Mouse (Mus musculus): ENCODE measurements around the gene E130114P18Rik. TPM values are rescaled to one million over a fixed set of nuclear protein-coding genes. Genes with fewer than 3 reads are reported as not detected.

E130114P18Rik gene
- polyA plus RNA-seq, 1 experiment from 2014 or later: 0.54 TPM

DNA sequence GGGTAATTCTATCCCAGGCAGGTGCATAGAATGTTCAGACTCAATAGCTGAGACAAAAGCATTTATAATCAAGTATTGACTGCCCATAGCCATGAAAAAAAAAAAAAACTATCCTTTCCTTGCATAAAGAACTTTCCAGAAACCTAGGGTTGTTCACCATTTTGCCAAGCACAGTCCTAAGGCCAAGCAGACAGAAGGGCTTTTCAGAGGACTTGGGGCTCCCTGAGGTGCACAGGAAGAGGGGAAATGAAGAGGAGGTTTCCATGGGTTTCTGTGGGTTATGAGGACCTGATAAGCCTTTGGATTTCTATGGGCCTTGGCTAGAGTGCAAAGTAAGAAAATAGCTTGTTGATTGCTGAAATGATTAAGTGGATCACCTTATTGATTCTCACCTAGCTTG is 107.5 kb downstream of the E130114P18Rik start:
- Histone ChIP-seq H3K4me2 (replicated peaks; ENCODE audit: low read depth, low read length) (no peak overlapping the region), H3K4me3 (ENCODE audit: low read length) (no peak overlapping the region), H3K9me3 (ENCODE audit: low read length) (no peaks in the 10 kb centered on the region), H3K9ac (replicated peaks; ENCODE audit: low read length) (no peak overlapping the region), H3K36me3 (ENCODE audit: insufficient read depth, low read length) (no peaks in the 10 kb centered on the region), H3K27me3 (ENCODE audit: insufficient read depth, low read length) (no peaks in the 10 kb centered on the region), H3K27ac (ENCODE audit: low read length) (no peak overlapping the region), H3K4me1 (ENCODE audit: insufficient read depth, low read length) (0 out of 2 replicates have a peak, but pooled peaks cover 2% of the 10 kb centered on the region)
- ATAC-seq (ENCODE audit: low FRiP score, low TSS enrichment): no peak

DNA sequence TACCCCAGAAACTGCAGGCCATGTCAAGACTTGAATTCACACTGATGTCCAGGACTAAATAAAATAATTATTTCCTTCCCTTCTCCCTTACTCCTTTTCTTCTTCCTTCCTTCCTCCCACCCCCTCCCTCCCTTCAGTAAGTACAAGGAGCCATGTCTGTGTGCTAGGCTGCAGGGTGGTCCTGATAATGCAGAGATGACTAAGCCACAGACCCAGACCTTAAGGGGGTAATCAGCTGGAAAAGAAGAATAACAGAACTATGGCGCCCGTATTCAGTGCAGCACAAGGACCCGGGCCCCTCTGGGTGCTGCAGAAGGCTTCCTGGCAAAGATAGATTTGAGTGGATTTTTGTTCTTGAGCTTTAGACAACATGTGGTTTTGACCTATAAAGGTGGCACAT is 108.1 kb downstream of the E130114P18Rik start:
- Histone ChIP-seq H3K9ac (replicated peaks; ENCODE audit: low read length) (no peak overlapping the region), H3K9me3 (ENCODE audit: low read length) (no peaks in the 10 kb centered on the region), H3K27me3 (ENCODE audit: insufficient read depth, low read length) (no peaks in the 10 kb centered on the region), H3K36me3 (ENCODE audit: insufficient read depth, low read length) (no peaks in the 10 kb centered on the region), H3K4me3 (ENCODE audit: low read length) (no peak overlapping the region), H3K4me1 (ENCODE audit: insufficient read depth, low read length) (0 out of 2 replicates have a peak, but pooled peaks cover 2% of the 10 kb centered on the region), H3K27ac (ENCODE audit: low read length) (no peak overlapping the region), H3K4me2 (replicated peaks; ENCODE audit: low read depth, low read length) (no peak overlapping the region)
- ATAC-seq (ENCODE audit: low FRiP score, low TSS enrichment): no peak
- 89% methylated on average over 3 of the region's 3 CpGs for WGBS

GRCm38 (mm10) chr4:97665428-97665755 is 112.5 kb downstream of the E130114P18Rik start:
- Histone ChIP-seq H3K27me3 (ENCODE audit: insufficient read depth, low read length) (no peaks in the 10 kb centered on the region), H3K27ac (ENCODE audit: low read length) (no peak overlapping the region), H3K4me3 (ENCODE audit: low read length) (no peak overlapping the region), H3K36me3 (ENCODE audit: insufficient read depth, low read length) (no peaks in the 10 kb centered on the region), H3K9me3 (ENCODE audit: low read length) (no peaks in the 10 kb centered on the region), H3K9ac (replicated peaks; ENCODE audit: low read length) (no peak overlapping the region), H3K4me2 (replicated peaks; ENCODE audit: low read depth, low read length) (no peak overlapping the region), H3K4me1 (ENCODE audit: insufficient read depth, low read length) (no peaks in the 10 kb centered on the region)
- ATAC-seq (ENCODE audit: low FRiP score, low TSS enrichment): no peak
- WGBS: 56% methylated on average over 7 of the region's 7 CpGs

GRCm38 (mm10) chr4:97664738-97665427 is 113.0 kb downstream of the E130114P18Rik start:
- H3K27ac ChIP-seq (ENCODE audit: low read length): no peak overlapping the region
- H3K4me1 ChIP-seq (ENCODE audit: insufficient read depth, low read length): no peaks in the 10 kb centered on the region
- no peak overlapping the region for H3K4me3 ChIP-seq (ENCODE audit: low read length)
- no peak overlapping the region for H3K9ac ChIP-seq (replicated peaks; ENCODE audit: low read length)
- no peaks in the 10 kb centered on the region for H3K36me3 ChIP-seq (ENCODE audit: insufficient read depth, low read length)
- WGBS: 55% methylated on average over 7 of the region's 7 CpGs
- H3K27me3 ChIP-seq (ENCODE audit: insufficient read depth, low read length): no peaks in the 10 kb centered on the region
- ATAC-seq (ENCODE audit: low FRiP score, low TSS enrichment): no peak
- no peak overlapping the region for H3K4me2 ChIP-seq (replicated peaks; ENCODE audit: low read depth, low read length)
- H3K9me3 ChIP-seq (ENCODE audit: low read length): no peaks in the 10 kb centered on the region

DNA sequence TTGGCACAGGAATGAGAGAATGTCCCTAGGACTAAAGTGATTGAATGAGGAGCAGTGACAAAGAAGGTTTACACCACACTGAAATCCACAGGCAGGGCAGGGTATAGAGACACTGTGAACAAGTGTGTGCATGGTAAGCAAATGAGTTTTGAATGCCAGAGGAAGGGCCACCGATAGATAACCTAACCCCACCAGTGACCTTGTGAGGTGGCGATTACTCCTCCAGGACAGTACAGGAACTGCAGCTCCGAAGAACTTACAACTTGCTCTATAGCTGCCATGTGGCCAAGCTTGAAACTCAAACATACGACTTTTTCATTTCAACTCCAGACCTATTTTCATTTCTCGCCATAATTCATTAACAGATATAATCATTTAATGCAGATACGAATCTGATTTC is 114.0 kb downstream of the E130114P18Rik start:
- Histone ChIP-seq H3K9me3 (ENCODE audit: low read length) (no peaks in the 10 kb centered on the region), H3K27me3 (ENCODE audit: insufficient read depth, low read length) (no peaks in the 10 kb centered on the region), H3K27ac (ENCODE audit: low read length) (no peak overlapping the region), H3K9ac (replicated peaks; ENCODE audit: low read length) (no peak overlapping the region), H3K36me3 (ENCODE audit: insufficient read depth, low read length) (no peaks in the 10 kb centered on the region), H3K4me3 (ENCODE audit: low read length) (no peak overlapping the region), H3K4me1 (ENCODE audit: insufficient read depth, low read length) (no peaks in the 10 kb centered on the region), H3K4me2 (replicated peaks; ENCODE audit: low read depth, low read length) (no peak overlapping the region)
- WGBS: 87% methylated on average over 6 of the region's 6 CpGs
- ATAC-seq (ENCODE audit: low FRiP score, low TSS enrichment): no peak

DNA sequence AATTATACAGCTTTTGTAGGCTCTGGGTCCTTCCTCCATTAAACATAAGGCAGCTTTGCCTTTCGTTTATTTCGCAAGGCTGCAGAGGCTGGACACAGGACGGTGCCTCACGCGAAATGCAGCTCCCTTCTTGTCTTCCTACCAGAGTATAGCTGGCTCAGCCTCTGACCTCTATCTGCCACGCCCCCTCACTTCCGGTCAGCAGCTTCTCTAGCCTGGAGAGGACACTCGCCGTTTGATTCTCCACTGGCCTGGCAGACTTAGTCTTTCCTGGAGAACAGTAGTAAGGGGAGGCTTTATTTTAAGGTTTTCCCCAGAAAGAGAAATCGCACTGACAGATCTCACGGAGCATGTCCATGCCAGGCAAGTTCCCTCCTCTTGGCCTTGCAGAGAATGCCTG is 115.0 kb downstream of the E130114P18Rik start:
- Histone ChIP-seq H3K27me3 (ENCODE audit: insufficient read depth, low read length) (no peaks in the 10 kb centered on the region), H3K4me1 (ENCODE audit: insufficient read depth, low read length) (no peaks in the 10 kb centered on the region), H3K9ac (replicated peaks; ENCODE audit: low read length) (no peak overlapping the region), H3K4me2 (replicated peaks; ENCODE audit: low read depth, low read length) (no peak overlapping the region), H3K36me3 (ENCODE audit: insufficient read depth, low read length) (no peaks in the 10 kb centered on the region), H3K27ac (ENCODE audit: low read length) (no peak overlapping the region), H3K9me3 (ENCODE audit: low read length) (no peaks in the 10 kb centered on the region), H3K4me3 (ENCODE audit: low read length) (no peak overlapping the region)
- ATAC-seq (ENCODE audit: low FRiP score, low TSS enrichment): no peak
- WGBS: 48% methylated on average over 11 of the region's 11 CpGs

DNA sequence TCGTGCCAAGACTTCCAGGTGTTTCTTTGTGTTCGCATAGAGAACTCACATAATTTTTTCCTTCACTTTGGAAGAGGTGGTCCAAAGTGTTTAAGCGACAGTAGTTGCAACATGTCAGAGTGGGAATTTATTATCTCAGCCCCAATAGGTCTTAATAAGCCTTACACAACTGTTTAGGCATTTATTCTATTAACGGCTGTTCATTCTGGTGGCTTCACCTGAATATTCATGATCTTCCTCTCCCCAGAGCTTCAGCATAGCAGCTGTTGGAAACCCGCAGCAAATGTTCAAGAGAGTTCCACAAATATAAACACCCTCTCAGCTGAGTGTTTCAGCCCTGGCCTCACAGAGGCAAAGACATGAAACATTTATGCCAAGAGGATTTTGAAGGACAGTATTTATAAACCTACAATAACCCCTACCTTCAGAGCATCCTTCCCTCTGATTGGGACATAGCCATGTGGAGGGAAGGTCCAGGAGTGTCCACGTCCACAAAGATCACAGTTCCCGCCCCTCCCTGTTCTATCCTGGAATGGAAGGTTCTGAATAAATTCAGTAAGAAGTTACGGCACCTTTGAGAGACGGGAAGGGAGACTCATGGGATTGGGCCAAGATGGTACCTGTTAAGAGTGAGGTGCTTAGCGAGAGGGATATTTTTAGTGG is 116.1 kb downstream of the E130114P18Rik start:
- Histone ChIP-seq H3K27ac (ENCODE audit: low read length) (no peak overlapping the region), H3K4me3 (ENCODE audit: low read length) (no peak overlapping the region), H3K4me1 (ENCODE audit: insufficient read depth, low read length) (no peaks in the 10 kb centered on the region), H3K36me3 (ENCODE audit: insufficient read depth, low read length) (no peaks in the 10 kb centered on the region), H3K27me3 (ENCODE audit: insufficient read depth, low read length) (no peaks in the 10 kb centered on the region), H3K9ac (replicated peaks; ENCODE audit: low read length) (no peak overlapping the region), H3K4me2 (replicated peaks; ENCODE audit: low read depth, low read length) (no peak overlapping the region), H3K9me3 (ENCODE audit: low read length) (no peaks in the 10 kb centered on the region)
- 82% methylated on average over 10 of the region's 10 CpGs for WGBS
- ATAC-seq (ENCODE audit: low FRiP score, low TSS enrichment): no peak

DNA sequence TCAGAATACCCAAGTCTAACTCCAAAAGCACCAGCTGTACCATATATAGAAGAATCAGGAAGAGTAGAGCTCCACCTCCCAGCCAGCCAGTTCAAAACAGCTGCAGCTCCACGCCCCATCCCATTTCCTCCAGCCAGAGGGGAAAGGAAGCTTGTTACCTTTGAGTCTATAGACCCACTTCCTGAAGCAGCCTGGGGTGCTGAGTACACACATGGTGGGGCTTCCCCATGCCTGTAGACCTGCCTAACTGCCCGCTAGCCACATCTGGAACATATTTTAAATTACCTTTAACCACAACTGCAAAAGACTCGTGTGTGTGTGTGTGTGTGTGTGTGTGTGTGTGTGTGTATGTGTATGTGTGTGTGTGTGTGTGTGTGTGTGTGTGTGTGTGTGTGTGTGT is 120.3 kb downstream of the E130114P18Rik start:
- H3K4me1 ChIP-seq (ENCODE audit: insufficient read depth, low read length): no peaks in the 10 kb centered on the region
- peak; percentile 73; the same call in 1 of the 2 replicates for ATAC-seq (ENCODE audit: low FRiP score, low TSS enrichment)
- H3K36me3 ChIP-seq (ENCODE audit: insufficient read depth, low read length): no peaks in the 10 kb centered on the region
- no peak overlapping the region for H3K4me2 ChIP-seq (replicated peaks; ENCODE audit: low read depth, low read length)
- no peak overlapping the region for H3K27ac ChIP-seq (ENCODE audit: low read length)
- H3K4me3 ChIP-seq (ENCODE audit: low read length): no peak overlapping the region
- H3K9ac ChIP-seq (replicated peaks; ENCODE audit: low read length): no peak overlapping the region
- H3K9me3 ChIP-seq (ENCODE audit: low read length): no peaks in the 10 kb centered on the region
- no peaks in the 10 kb centered on the region for H3K27me3 ChIP-seq (ENCODE audit: insufficient read depth, low read length)
- WGBS: 67% methylated on average over 3 of the region's 3 CpGs

DNA sequence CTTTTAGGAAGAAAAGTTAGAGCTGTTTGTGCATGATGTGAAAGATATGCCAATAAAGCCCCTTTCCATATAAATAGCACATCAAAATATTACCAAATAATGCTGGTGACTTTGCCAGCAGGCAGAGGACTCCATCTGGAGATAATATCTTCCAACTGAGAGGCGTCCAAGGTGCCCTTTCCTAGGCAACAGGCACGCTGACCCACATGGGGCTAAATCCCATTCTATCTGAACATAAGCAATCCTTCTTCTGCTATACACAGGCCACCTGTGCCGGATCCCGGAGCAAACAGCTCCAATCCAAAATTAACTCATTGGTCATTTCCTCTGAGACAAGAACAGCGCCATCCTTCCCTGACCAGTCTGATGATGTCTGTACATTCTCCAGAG is 128.3 kb downstream of the E130114P18Rik start:
- no peak for ATAC-seq (ENCODE audit: low FRiP score, low TSS enrichment)

DNA sequence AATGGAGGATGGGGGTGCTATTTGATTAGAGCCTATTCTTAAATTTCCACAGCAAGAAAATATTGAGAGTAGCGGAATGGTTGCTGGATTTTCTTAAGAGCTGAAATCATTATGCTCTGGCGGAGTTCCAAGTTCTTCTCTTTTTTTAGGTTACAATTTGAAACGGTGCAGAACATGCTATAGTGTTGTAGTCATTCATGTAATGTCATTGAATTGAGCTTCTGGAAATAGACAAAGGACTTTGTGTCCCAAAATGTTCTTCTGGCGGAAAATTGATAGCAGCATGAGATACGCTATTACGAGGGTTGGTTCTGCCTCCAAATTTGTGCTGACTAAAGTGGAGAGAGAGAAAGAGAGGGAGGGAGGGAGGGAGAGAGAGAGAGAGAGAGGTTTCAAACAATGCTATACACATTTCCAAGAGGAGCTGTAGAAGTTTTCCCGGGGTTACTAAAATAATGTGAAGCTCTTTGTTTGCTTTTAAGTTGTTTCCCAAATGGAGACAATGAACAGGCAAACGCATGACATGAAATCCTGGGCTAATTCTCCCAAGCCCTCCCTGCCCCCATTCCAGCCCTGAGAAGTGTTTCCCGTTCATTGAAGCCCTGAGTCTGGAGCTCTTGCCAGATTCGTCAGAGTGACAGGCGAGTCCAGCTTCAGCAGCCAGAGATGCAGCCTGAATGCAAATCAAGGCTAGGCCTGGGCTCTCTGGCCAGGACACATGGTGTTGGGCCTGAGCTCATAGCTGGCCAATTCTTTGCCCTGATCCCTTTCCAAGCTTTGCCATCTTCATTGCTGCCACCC is 128.9 kb downstream of the E130114P18Rik start:
- Histone ChIP-seq H3K27me3 (ENCODE audit: insufficient read depth, low read length) (no peaks in the 10 kb centered on the region), H3K4me3 (ENCODE audit: low read length) (no peak overlapping the region), H3K27ac (ENCODE audit: low read length) (no peak overlapping the region), H3K9ac (replicated peaks; ENCODE audit: low read length) (no peak overlapping the region), H3K4me2 (replicated peaks; ENCODE audit: low read depth, low read length) (no peak overlapping the region), H3K36me3 (ENCODE audit: insufficient read depth, low read length) (no peaks in the 10 kb centered on the region), H3K4me1 (ENCODE audit: insufficient read depth, low read length) (peaks cover 6% of the 10 kb centered on the region; the same call in 1 of the 2 replicates), H3K9me3 (ENCODE audit: low read length) (no peaks in the 10 kb centered on the region)
- no peak for ATAC-seq (ENCODE audit: low FRiP score, low TSS enrichment)
- WGBS: 47% methylated on average over 11 of the region's 11 CpGs

More for the DNA sequence above, 128.3 kb downstream of the E130114P18Rik start:
- H3K4me1 ChIP-seq (ENCODE audit: insufficient read depth, low read length): peaks cover 6% of the 10 kb centered on the region; the same call in 1 of the 2 replicates
- no peak overlapping the region for H3K27ac ChIP-seq (ENCODE audit: low read length)
- H3K4me2 ChIP-seq (replicated peaks; ENCODE audit: low read depth, low read length): no peak overlapping the region
- no peaks in the 10 kb centered on the region for H3K27me3 ChIP-seq (ENCODE audit: insufficient read depth, low read length)
- no peaks in the 10 kb centered on the region for H3K36me3 ChIP-seq (ENCODE audit: insufficient read depth, low read length)
- H3K9ac ChIP-seq (replicated peaks; ENCODE audit: low read length): no peak overlapping the region
- WGBS: 77% methylated on average over 5 of the region's 5 CpGs
- H3K4me3 ChIP-seq (ENCODE audit: low read length): no peak overlapping the region
- H3K9me3 ChIP-seq (ENCODE audit: low read length): no peaks in the 10 kb centered on the region

Data from kidney, embryonic 16.5 days (tissue).